Mouse (Mus musculus) lung, postnatal 0 days (tissue): Measurements from ENCODE around the gene Raver1.

Source experiments
- CTCF ChIP-seq: IDR thresholded peaks from 2 replicates; pipeline ENCODE4 v1.5.1; 2016; ENCODE audit warnings: antibody characterized with exemption, mild to moderate bottlenecking
- EP300 ChIP-seq: IDR thresholded peaks from 2 replicates; pipeline ENCODE4 v1.6.1; 2016; ENCODE audit warnings: antibody characterized with exemption, mild to moderate bottlenecking, control low read depth

DNA sequence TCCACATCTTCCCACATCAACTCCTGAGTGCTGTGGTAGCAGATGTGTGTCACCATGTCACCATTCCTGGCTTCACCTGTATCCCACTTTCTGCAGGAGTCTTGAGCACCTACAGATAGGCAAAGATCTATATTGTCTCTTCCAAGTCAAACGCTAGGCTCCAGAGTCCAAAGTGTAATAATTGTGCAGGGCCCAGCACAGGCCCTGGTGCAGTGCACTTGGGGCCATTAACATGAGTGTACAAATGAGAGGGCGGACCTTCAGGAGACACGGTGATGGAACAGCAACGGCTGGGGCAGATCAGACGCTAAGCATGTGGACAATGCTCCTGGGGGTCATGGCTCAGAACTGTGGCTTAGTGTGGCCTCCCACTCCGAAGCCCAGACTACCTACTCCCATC is 21.9 kb upstream of the Raver1 start:
- TF ChIP-seq CTCF, result no peak
- TF ChIP-seq EP300, result no peak
